Mouse (Mus musculus): ENCODE results near the gene Lrmp. TPM values are rescaled to one million over a fixed set of nuclear protein-coding genes. Genes with fewer than 3 reads are reported as not detected.

The Lrmp gene
- polyA plus RNA-seq, 1 experiment from 2014 or later = 15.2 TPM

- no peaks in the 10 kb centered on the region for H3K36me3 ChIP-seq (ENCODE audit: control insufficient read depth, insufficient read depth, low read length)
- H3K27ac ChIP-seq (replicated peaks) = no peak overlapping the region
- WGBS = 90% methylated on average over 3 of the region's 3 CpGs
- ATAC-seq (ENCODE audit: low FRiP score, low TSS enrichment) = no peak
- no peaks in the 10 kb centered on the region for H3K4me1 ChIP-seq (replicated peaks; ENCODE audit: control insufficient read depth, insufficient read depth)
- TF ChIP-seq EP300 (optimal IDR thresholded peaks at IDR 0.05) (no peak), CTCF (IDR thresholded peaks at IDR 0.05; ENCODE audit: low read depth) (no peak)
- no peaks in the 10 kb centered on the region for H3K9me3 ChIP-seq (ENCODE audit: control insufficient read depth, low read length)
- no peaks in the 10 kb centered on the region for H3K27me3 ChIP-seq (ENCODE audit: control insufficient read depth, insufficient read depth, low read length)
- H3K4me2 ChIP-seq (replicated peaks; ENCODE audit: low read depth) = no peak overlapping the region
- no peak overlapping the region for H3K4me3 ChIP-seq (ENCODE audit: low read depth, low read length)
- DNase-seq (ENCODE audit: low spot score) = no peak
- H3K9ac ChIP-seq (ENCODE audit: low read length) = no peak overlapping the region
These were observed 77.6 kb downstream of the Lrmp start for GRCm38 (mm10) chr6:145193038-145193437.

DNA sequence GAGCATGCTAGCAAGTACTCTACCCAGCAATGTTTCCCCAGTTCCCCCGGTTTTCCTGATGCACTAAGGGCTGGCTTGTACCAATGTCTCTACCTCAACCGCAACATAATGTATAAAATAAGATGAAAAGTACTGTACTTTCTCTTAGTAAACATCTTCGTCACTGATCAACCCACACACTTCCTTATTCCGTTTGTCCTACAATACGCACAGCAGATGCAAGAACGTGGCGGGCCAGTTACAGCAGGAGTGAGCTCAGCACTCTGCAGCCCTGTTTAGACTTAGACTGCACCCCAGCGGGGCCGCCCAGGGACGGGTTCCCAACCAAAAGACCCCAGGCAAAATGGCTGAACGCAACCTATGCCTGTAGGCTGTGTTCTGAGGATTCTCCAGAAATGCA, 78.0 kb downstream of the Lrmp start:
- H3K4me1 ChIP-seq (replicated peaks; ENCODE audit: control insufficient read depth, insufficient read depth) = no peaks in the 10 kb centered on the region
- DNase-seq (ENCODE audit: low spot score) = no peak
- no peaks in the 10 kb centered on the region for H3K27me3 ChIP-seq (ENCODE audit: control insufficient read depth, insufficient read depth, low read length)
- no peak overlapping the region for H3K4me3 ChIP-seq (ENCODE audit: low read depth, low read length)
- H3K9me3 ChIP-seq (ENCODE audit: control insufficient read depth, low read length) = no peaks in the 10 kb centered on the region
- no peak overlapping the region for H3K4me2 ChIP-seq (replicated peaks; ENCODE audit: low read depth)
- H3K36me3 ChIP-seq (ENCODE audit: control insufficient read depth, insufficient read depth, low read length) = no peaks in the 10 kb centered on the region
- TF ChIP-seq CTCF (IDR thresholded peaks at IDR 0.05; ENCODE audit: low read depth) = no peak
- TF ChIP-seq EP300 (optimal IDR thresholded peaks at IDR 0.05) = no peak
- 69% methylated on average over 11 of the region's 11 CpGs for WGBS
- ATAC-seq (ENCODE audit: low FRiP score, low TSS enrichment) = no peak
- no peak overlapping the region for H3K9ac ChIP-seq (ENCODE audit: low read length)
- H3K27ac ChIP-seq (replicated peaks) = no peak overlapping the region

GRCm38 (mm10) chr6:145197949-145198686, 82.7 kb downstream of the Lrmp start:
- Histone ChIP-seq H3K27me3 (ENCODE audit: control insufficient read depth, insufficient read depth, low read length) (no peaks in the 10 kb centered on the region), H3K4me1 (replicated peaks; ENCODE audit: control insufficient read depth, insufficient read depth) (no peaks in the 10 kb centered on the region), H3K9ac (ENCODE audit: low read length) (no peak overlapping the region), H3K4me2 (replicated peaks; ENCODE audit: low read depth) (no peak overlapping the region), H3K4me3 (ENCODE audit: low read depth, low read length) (no peak overlapping the region), H3K36me3 (ENCODE audit: control insufficient read depth, insufficient read depth, low read length) (no peaks in the 10 kb centered on the region), H3K9me3 (ENCODE audit: control insufficient read depth, low read length) (no peaks in the 10 kb centered on the region), H3K27ac (replicated peaks) (no peak overlapping the region)
- ATAC-seq (ENCODE audit: low FRiP score, low TSS enrichment) (no peak), DNase-seq (ENCODE audit: low spot score) (no peak)
- no peak for TF ChIP-seq CTCF (IDR thresholded peaks at IDR 0.05; ENCODE audit: low read depth)
- no peak for TF ChIP-seq EP300 (optimal IDR thresholded peaks at IDR 0.05)
- WGBS = 90% methylated on average over 8 of the region's 8 CpGs

GRCm38 (mm10) chr6:145202432-145203125, 87.1 kb downstream of the Lrmp start:
- H3K4me2 ChIP-seq (replicated peaks; ENCODE audit: low read depth) = no peak overlapping the region
- no peak overlapping the region for H3K27ac ChIP-seq (replicated peaks)
- no peaks in the 10 kb centered on the region for H3K9me3 ChIP-seq (ENCODE audit: control insufficient read depth, low read length)
- H3K4me1 ChIP-seq (replicated peaks; ENCODE audit: control insufficient read depth, insufficient read depth) = no peaks in the 10 kb centered on the region
- WGBS = 60% methylated on average over 13 of the region's 13 CpGs
- TF ChIP-seq CTCF (IDR thresholded peaks at IDR 0.05; ENCODE audit: low read depth) (no peak), EP300 (optimal IDR thresholded peaks at IDR 0.05) (no peak)
- no peak overlapping the region for H3K4me3 ChIP-seq (ENCODE audit: low read depth, low read length)
- ATAC-seq (ENCODE audit: low FRiP score, low TSS enrichment) (no peak), DNase-seq (ENCODE audit: low spot score) (peak; percentile 12)
- no peaks in the 10 kb centered on the region for H3K36me3 ChIP-seq (ENCODE audit: control insufficient read depth, insufficient read depth, low read length)
- H3K9ac ChIP-seq (ENCODE audit: low read length) = peak overlapping the region; percentile 9; the same call in 1 of the 2 replicates
- H3K27me3 ChIP-seq (ENCODE audit: control insufficient read depth, insufficient read depth, low read length) = no peaks in the 10 kb centered on the region

DNA sequence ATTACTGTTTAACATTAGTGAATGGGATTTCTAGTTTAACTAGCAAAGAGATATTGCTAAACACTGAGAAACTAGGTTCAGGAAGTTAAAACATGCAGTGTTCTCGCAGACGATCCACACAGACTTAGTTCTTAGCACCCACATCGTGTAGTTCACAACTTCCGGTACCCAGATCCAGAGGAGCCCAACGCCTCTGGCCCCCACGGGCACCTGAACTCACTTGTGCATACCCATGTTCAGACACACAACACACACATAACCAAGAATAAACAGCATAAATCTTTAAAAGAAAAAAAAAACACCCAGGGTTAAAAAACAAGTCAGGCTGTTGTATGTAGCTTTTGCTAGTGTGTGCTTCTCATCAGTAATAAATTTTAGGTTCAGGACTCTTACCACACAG, 89.0 kb downstream of the Lrmp start:
- WGBS = 89% methylated on average over 6 of the region's 6 CpGs
- no peak overlapping the region for H3K4me2 ChIP-seq (replicated peaks; ENCODE audit: low read depth)
- H3K27ac ChIP-seq (replicated peaks) = no peak overlapping the region
- no peaks in the 10 kb centered on the region for H3K27me3 ChIP-seq (ENCODE audit: control insufficient read depth, insufficient read depth, low read length)
- ATAC-seq (ENCODE audit: low FRiP score, low TSS enrichment) (no peak), DNase-seq (ENCODE audit: low spot score) (no peak)
- no peaks in the 10 kb centered on the region for H3K4me1 ChIP-seq (replicated peaks; ENCODE audit: control insufficient read depth, insufficient read depth)
- no peak overlapping the region for H3K4me3 ChIP-seq (ENCODE audit: low read depth, low read length)
- no peaks in the 10 kb centered on the region for H3K36me3 ChIP-seq (ENCODE audit: control insufficient read depth, insufficient read depth, low read length)
- H3K9ac ChIP-seq (ENCODE audit: low read length) = no peak overlapping the region
- TF ChIP-seq CTCF (IDR thresholded peaks at IDR 0.05; ENCODE audit: low read depth) (no peak), EP300 (optimal IDR thresholded peaks at IDR 0.05) (no peak)
- H3K9me3 ChIP-seq (ENCODE audit: control insufficient read depth, low read length) = no peaks in the 10 kb centered on the region

GRCm38 (mm10) chr6:145205142-145205541, 89.7 kb downstream of the Lrmp start:
- ATAC-seq (ENCODE audit: low FRiP score, low TSS enrichment) = no peak
- 71% methylated on average over 10 of the region's 10 CpGs for WGBS
- H3K9ac ChIP-seq (ENCODE audit: low read length) = no peak overlapping the region
- H3K36me3 ChIP-seq (ENCODE audit: control insufficient read depth, insufficient read depth, low read length) = no peaks in the 10 kb centered on the region
- no peak overlapping the region for H3K4me3 ChIP-seq (ENCODE audit: low read depth, low read length)
- H3K4me2 ChIP-seq (replicated peaks; ENCODE audit: low read depth) = no peak overlapping the region
- no peak overlapping the region for H3K27ac ChIP-seq (replicated peaks)
- no peaks in the 10 kb centered on the region for H3K9me3 ChIP-seq (ENCODE audit: control insufficient read depth, low read length)
- no peaks in the 10 kb centered on the region for H3K27me3 ChIP-seq (ENCODE audit: control insufficient read depth, insufficient read depth, low read length)
- no peak for TF ChIP-seq EP300 (optimal IDR thresholded peaks at IDR 0.05)
- TF ChIP-seq CTCF (IDR thresholded peaks at IDR 0.05; ENCODE audit: low read depth) = no peak
- DNase-seq (ENCODE audit: low spot score) = no peak
- no peaks in the 10 kb centered on the region for H3K4me1 ChIP-seq (replicated peaks; ENCODE audit: control insufficient read depth, insufficient read depth)

All from stomach, postnatal 0 days (tissue).